Mouse (Mus musculus): ENCODE measurements at regions not wholly inside any gene's neighbourhood (a gene's known extent, or its start where the extent isn't known, plus 50 kb on each side); places are given as distances from the start of the nearest gene placed in this dataset.
"Not testable (repeated sequence)": the region's sequence is repeated elsewhere in the genome, so short reads cannot be mapped to it uniquely, and the experiment has no call there.

DNA sequence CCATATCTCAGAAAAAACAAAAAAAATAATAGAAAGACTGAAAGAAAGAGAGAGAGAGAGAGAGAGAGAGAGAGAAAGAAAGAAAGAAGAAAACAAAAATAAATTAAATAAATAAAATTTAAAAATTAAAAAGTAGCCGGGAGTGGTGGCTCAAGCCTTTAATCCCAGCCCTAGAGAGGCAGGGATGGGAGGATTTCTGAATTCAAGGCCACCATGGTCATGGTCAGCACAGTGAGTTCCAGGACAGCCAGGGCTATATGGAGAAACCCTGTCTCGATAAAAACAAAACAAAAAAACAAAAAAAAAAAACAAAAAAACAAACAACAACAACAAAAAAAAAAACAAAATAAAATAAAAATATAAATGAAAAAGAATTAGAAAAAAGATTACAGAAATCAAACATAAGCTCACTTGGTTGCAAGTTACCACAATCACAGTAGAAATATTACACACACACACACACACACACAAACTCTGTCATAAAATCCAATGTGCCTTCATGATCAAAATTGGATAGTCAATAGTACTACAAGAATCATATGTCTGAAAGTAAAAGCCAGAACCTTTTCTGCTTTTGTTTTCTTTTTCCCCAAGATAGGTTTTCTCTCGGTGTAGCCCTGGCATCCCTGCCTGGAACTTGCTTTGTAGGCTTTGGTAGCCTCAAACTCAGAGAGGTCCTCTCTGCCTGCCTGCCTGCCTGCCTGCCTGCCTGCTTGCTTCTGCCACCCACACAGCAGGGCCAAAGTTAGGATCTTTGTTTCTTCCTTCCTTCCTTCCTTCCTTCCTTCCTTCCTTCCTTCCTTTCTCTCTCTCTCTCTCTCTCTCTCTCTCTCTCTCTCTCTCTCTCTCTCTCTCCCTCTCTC lies 476.1 kb upstream of the Olfr161 start:
- DNase-seq, result peak; percentile 66

DNA sequence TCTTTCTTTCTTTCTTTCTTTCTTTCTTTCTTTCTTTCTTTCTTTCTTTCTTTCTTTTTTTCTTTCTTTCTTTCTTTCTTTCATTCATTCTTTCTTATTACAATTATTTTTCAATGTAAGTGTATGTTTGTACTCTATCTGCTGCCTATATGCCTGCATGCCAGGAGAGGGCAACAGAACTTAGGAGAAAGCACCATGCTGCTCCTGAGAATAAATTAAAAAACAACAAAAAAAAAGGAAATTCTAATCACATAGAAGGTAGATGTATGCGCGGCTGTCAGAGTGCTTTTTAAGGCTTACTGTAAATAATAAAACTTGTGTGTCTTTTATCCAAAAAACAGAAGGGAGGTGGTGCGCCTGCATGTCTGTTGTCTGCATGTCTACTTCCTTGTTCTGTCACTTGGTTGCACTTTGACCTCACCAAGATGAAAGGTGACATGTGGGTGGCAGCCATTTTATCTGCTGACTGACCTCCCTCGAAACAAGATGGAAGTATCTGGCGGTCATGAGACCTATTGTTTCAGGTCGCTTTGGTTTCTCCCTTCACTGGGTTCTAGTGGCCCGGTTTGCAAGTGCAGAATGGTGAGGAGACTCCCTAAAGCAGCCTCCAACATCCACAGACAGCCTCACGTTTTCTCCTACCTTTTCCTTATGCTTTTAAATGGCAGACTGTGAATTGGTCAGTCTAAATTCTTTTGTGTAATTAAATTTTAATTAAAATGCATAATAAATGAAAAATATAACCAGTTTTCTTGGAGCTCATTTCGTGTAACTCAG lies 475.3 kb upstream of the Olfr161 start:
- peak; percentile 43 for DNase-seq

DNA sequence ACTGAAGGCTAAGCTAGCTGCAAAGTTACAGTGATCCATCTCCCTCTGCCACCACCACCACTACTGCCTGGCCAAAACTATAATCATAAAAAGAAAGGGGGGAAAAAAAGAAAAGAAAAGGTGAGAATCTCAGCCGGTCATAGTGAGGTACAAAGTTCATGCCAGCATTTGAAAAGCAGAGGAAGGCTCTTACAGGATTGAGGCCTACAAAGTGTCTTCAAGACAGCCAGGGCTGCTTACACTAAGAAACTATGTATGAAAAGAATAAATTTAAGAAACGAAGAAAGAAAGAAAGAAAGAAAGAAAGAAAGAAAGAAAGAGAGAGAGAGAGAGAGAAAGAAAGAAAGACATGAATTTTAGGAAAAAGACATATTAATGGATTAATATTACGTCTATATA lies 474.7 kb upstream of the Olfr161 start:
- peak; percentile 49 for DNase-seq

DNA sequence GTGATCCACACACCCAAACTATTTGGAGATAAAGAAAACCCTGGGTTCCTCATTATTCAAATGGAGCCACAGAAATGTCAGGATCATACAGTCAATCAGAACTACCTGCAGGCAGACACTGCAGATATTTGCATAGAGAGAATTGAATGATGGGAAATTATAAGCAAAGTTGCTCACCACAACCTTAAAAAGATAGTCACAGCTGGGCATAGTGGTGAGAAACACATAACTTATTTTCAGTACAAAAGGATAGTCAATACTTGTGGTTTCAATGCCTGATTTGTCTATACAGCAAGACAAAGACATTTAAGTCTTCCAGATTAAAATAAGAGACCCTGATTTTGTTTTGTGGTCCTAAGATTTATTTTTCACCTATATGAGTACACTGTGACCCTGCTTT lies 469.6 kb upstream of the Olfr161 start:
- not testable (repeated sequence) for DNase-seq

DNA sequence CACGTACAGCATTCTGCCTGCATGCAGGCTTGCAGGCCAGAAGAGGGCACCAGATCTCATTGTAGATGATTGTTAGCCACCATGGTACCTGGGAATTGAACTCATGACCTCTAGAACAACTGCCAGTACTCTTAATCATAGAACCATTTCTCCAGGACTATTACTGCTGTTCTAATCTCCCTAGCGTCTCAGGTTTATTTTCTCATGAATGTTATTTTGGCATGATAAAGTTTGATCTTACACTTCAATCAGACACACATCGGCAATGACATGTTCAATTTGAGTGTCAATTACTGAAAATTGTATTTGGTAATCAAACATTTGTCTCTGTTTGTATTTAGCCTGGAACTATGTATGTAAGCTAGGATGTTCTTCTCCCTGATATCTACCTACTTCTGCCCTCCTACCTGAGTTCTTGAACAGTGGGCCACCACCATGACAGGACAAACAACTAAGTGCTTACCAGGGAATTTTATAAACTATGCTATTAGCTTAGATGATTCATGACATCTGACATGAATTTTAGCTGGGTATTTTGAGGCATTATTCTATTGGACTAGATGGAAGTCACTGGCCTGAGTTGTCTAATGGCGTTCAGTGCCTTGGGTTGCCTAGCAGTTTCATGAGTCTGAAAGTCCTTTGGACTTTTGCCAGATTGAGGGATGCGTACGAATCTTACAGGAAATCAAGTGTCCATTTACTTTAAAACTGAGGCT lies 468.5 kb upstream of the Olfr161 start:
- DNase-seq, result not testable (repeated sequence)

DNA sequence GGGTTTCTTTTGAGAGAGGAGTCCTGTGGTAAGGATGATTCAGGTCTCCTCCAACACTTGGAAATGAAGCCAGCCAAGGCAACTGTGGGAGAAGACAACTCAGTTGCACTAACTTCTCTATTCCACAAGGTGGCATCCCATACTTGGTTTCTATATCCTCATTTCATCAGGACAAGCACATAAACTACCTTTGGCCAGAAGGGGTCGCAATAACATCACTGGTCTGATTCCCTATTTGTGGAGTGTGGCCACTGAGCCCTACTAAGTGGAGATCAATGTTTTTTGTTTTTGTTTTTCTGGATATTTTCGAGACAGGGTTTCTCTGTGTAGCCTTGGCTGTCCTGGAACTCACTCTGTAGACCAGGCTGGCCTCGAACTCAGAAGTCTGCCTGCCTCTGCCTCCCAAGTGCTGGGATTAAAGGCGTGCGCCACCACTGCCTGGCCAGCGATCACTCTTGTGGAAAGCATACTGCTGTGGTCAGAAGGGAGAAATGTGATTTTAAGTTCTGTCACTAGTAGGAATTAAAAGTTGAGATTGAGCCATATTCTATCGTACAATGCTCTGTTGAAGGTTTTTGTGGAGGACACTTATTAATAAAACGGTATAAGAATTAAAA lies 467.9 kb upstream of the Olfr161 start:
- peak; percentile 40 for DNase-seq

DNA sequence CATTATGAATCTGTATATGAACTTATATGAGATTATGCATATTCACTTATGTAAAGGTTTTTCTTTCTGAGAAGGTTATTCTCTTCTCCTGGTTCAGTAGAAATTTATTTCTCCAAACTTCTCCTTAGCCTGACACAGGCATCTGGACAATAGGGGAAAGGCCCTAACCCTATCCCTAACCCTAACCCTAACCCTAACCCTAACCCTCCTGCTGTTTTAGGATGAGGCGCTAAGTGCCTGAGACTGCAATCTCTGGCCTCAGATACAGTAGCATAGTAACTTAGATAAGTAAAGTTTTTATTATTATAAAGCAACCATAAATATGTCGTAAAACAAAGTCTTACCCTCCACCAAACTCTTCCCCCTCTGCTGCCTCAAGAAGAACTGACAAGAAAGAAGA lies 463.5 kb upstream of the Olfr161 start:
- DNase-seq, result not testable (repeated sequence)
